Mouse (Mus musculus) liver, postnatal 0 days (tissue): ENCODE measurements around the gene Cfhr2. TPM values are rescaled to one million over a fixed set of nuclear protein-coding genes. Genes with fewer than 3 reads are reported as not detected.

Source experiments
- polyA plus RNA-seq: library from polyadenylated mRNA; unstranded; fragments of >200 nt; fragmentation: Nextera tagmentation; extraction: Ambion mirVana; gene quantifications from 2 replicates; pipeline ENCODE4 v1.2.1, GENCODE M21; 2015

Gene Cfhr2
- polyA plus RNA-seq, 1 experiment from 2014 or later = 258 TPM

Other genes starting within 250 kb of the Cfhr2 start
- gene Gm4788, start 77.5 kb downstream of the Cfhr2 start, polyA plus RNA-seq = 9.1 and 11.4 TPM in 2 replicates